Mouse (Mus musculus) intestine, embryonic 14.5 days (tissue): ENCODE measurements around the gene Nrn1l. TPM values are rescaled to one million over a fixed set of nuclear protein-coding genes. Genes with fewer than 3 reads are reported as not detected.
A peak's percentile ranks its signal among the peaks of the same experiment; 100 is the strongest.

Experiments
- ATAC-seq: fragments of 200-750 bp; cut with Nextera tagmentation; replicated peaks from 2 replicates; pipeline ENCODE4 v1.8.0; 2017; ENCODE audit warnings: low read depth, moderate number of reproducible peaks, moderate TSS enrichment, moderate library complexity; ENCODE audit not compliant: low FRiP score, low TSS enrichment
- DNase-seq: peaks from one replicate; pipeline ENCODE4 v3.0.0-alpha.2; 2018; ENCODE audit warnings: low spot score
- H3K27ac ChIP-seq: fragments of 300-500 bp; sonication (generic); 2 replicates; pipeline ENCODE4 v1.5.1; 2014; ENCODE audit warnings: low read depth, mild to moderate bottlenecking, control low read depth
- H3K27me3 ChIP-seq: fragments of 300-500 bp; sonication (generic); replicated peaks from 2 replicates; pipeline ENCODE4 v1.6.1; 2014; ENCODE audit warnings: low read length, control low read depth; ENCODE audit not compliant: control insufficient read depth, insufficient read depth
- H3K36me3 ChIP-seq: fragments of 300-500 bp; sonication (generic); 2 replicates; pipeline ENCODE4 v1.6.1; 2014; ENCODE audit warnings: low read length, control low read depth; ENCODE audit not compliant: control insufficient read depth, insufficient read depth
- H3K4me1 ChIP-seq: fragments of 300-500 bp; sonication (generic); replicated peaks from 2 replicates; pipeline ENCODE4 v1.6.1; 2014; ENCODE audit warnings: low read length, control low read depth, mixed read lengths; ENCODE audit not compliant: control insufficient read depth, insufficient read depth
- H3K4me2 ChIP-seq: fragments of 300-500 bp; sonication (generic); 2 replicates; pipeline ENCODE4 v1.6.1; 2014; ENCODE audit warnings: low read length
- H3K4me3 ChIP-seq: fragments of 300-500 bp; sonication (generic); 2 replicates; pipeline ENCODE4 v1.5.1; 2014; ENCODE audit warnings: low read depth, low read length, control low read depth, mixed read lengths
- H3K9ac ChIP-seq: fragments of 300-500 bp; sonication (generic); 2 replicates; pipeline ENCODE4 v1.6.1; 2014; ENCODE audit warnings: mild to moderate bottlenecking, low read length
- H3K9me3 ChIP-seq: fragments of 300-500 bp; sonication (generic); 2 replicates; pipeline ENCODE4 v1.6.1; 2016; ENCODE audit warnings: low read length, control low read depth; ENCODE audit not compliant: control insufficient read depth
- WGBS: fragments of 180-500 bp; shearing (Covaris S2); extraction: QIAGEN DNeasy Blood & Tissue Kit; methylation state at CpG from one replicate; pipeline ENCODE4 v1.1.7; 2014; 5-methylcytosine and 5-hydroxymethylcytosine counted together
- polyA plus RNA-seq: library from polyadenylated mRNA; unstranded; fragments of >200 nt; fragmentation: Nextera tagmentation; extraction: Ambion mirVana; gene quantifications from 2 replicates; pipeline ENCODE4 v1.2.1, GENCODE M21; 2014

Gene Nrn1l
- polyA plus RNA-seq, 1 experiment from 2014 or later: 0.32 TPM

DNA sequence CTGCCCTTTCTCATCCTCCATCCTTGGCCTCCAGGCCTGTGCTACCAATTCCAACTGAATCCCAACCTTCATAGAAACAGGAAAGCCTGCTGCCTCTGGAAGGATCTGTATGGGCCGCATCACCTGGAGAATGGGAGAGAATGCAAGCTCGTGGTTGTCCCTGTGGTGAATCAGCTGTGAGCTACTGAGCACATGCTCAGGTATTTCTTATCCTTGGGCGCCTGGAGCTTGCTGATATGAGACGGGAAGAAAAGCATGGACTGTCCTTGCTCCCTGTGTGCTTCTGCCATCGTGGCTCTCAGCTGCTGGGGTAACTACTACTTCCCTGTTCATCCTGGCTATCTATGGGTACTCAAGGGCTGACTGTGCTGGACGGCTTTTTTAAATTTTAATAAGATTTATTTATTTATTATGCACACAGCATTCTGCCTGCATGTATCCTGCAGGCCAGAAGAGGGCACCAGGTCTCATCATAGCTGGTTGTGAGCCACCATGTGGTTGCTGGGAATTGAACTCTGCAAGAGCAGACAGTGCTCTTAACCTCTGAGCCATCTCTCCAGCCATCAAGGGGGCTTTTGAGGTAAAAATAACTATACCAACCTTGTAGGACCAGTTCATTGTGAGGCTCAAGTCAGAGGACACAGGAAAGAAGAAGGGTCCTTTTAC, 26.9 kb upstream of the Nrn1l start:
- ATAC-seq (no peak), DNase-seq (no peak)
- H3K27me3 ChIP-seq: no peaks in the 10 kb centered on the region
- no peaks in the 10 kb centered on the region for H3K9me3 ChIP-seq
- 83% methylated on average over 6 of the region's 6 CpGs for WGBS
- no peak overlapping the region for H3K4me2 ChIP-seq
- no peak overlapping the region for H3K27ac ChIP-seq
- H3K4me1 ChIP-seq: peaks cover 8% of the 10 kb centered on the region; the same call in 1 of the 2 replicates
- peaks cover 71% of the 10 kb centered on the region for H3K36me3 ChIP-seq
- H3K4me3 ChIP-seq: no peak overlapping the region
- no peak overlapping the region for H3K9ac ChIP-seq

DNA sequence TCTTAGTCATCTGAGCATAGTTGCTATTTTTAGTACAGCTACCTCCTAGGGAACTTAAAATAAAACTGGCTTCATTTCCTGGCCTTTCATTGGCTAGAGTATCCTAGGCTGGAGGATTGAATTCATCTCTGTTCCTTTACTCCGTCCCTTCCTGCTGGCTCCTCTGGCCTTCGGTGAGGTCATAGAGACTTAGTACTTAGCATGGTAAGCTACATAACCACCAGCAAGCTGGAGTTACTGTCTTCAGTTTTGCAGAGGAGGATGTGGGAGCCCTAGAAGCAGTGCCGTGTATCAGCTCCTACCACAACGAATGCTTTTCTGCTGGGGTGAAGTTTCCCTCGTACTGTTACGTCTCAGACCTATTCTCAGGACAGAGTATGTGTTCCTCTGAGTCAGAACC, 19.1 kb upstream of the Nrn1l start:
- WGBS: 86% methylated on average over 6 of the region's 6 CpGs
- Histone ChIP-seq H3K9ac (no peak overlapping the region), H3K4me2 (no peak overlapping the region), H3K4me1 (no peaks in the 10 kb centered on the region), H3K27ac (no peak overlapping the region), H3K9me3 (no peaks in the 10 kb centered on the region), H3K27me3 (no peaks in the 10 kb centered on the region), H3K36me3 (peaks cover 90% of the 10 kb centered on the region), H3K4me3 (no peak overlapping the region)
- no peak for DNase-seq
- ATAC-seq: no peak

DNA sequence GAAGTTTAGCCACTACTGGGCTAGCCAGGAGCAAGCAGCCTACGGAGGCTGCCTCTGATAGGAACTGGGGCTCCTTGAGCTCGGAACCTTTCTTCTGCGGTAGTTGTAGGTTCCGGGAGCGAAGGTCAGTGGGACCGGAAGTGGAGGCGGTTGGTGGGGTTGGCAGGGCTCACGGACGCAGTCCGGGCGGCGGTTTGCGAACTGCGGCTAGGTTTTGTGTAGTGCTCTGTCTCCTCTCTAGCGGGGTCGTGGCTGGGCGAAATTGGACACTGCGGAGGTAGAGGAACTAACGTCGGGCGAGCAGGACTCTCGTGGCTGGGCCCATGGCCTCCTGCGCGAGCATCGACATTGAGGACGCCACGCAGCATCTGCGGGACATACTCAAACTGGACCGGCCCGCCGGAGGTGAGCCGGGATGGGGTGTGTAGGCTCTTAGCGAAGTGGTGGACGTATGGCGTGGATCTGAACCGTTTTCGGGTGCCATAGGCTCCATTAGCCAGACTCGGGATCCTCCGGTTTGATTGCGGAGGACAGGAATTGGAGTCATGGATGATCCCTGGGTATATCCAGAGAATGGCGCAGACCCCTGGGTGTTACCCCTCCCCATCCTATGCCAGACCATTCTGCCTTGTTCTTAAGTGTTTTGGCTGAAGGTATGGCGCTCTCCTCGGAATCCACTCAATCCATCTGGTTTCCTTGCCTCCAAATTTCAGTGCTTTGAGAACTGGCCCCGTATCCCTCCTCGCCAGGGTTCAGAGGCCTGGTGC, 12.4 kb upstream of the Nrn1l start, which contains the start of gene Edc4:
Edc4 (plus strand) TSS at position 128 of the 767 bp plus-strand sequence.
- ATAC-seq: peak; percentile 88
- Histone ChIP-seq H3K4me2 (peak within 1 kb of the TSS; percentile 66), H3K27ac (peak within 1 kb of the TSS; percentile 18; the same call in 1 of the 2 replicates), H3K9me3 (no peaks in the 10 kb centered on the region), H3K4me1 (peaks cover 9% of the 10 kb centered on the region), H3K36me3 (peaks cover 54% of the 10 kb centered on the region), H3K27me3 (no peaks in the 10 kb centered on the region), H3K4me3 (peak within 1 kb of the TSS; percentile 71), H3K9ac (peak within 1 kb of the TSS; percentile 73)
- under 1% methylated on average over 44 of the region's 45 CpGs for WGBS
- DNase-seq: peak; percentile 97

DNA sequence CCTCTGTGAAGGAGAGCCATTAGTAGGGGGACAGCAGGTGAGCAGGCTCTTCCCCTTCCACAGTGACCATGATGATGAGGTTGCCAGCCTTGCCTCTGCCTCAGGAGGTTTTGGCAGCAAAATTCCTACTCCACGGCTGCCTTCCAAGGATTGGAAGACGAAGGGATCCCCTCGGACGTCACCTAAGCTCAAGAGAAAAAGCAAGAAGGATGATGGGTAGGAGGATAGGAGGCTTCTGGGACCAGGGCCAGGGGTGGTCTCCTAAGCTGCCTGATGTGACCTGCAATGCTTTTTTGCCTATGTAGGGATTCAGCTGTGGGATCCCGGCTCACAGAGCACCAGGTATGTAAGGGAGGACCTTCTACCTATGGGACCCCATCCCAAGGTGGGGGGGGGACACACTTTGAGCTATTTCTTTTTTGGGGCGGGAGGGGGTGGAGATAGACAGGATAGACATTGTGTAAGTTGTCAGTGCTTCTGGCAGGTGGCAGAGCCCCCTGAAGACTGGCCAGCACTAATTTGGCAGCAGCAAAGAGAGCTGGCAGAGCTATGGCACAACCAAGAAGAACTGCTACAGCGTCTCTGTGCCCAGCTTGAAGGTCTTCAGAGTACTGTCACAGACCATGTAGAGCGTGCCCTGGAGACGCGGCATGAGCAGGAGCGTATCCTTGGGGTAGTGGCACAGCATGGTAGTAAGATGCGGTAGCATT, 3.5 kb upstream of the Nrn1l start:
- Histone ChIP-seq H3K4me3 (no peak overlapping the region), H3K4me2 (no peak overlapping the region), H3K27me3 (no peaks in the 10 kb centered on the region), H3K9me3 (no peaks in the 10 kb centered on the region), H3K4me1 (peaks cover 4% of the 10 kb centered on the region; the same call in 1 of the 2 replicates), H3K9ac (no peak overlapping the region), H3K36me3 (peaks cover 85% of the 10 kb centered on the region), H3K27ac (no peak overlapping the region)
- ATAC-seq (no peak), DNase-seq (no peak)
- 94% methylated on average over 12 of the region's 12 CpGs for WGBS

DNA sequence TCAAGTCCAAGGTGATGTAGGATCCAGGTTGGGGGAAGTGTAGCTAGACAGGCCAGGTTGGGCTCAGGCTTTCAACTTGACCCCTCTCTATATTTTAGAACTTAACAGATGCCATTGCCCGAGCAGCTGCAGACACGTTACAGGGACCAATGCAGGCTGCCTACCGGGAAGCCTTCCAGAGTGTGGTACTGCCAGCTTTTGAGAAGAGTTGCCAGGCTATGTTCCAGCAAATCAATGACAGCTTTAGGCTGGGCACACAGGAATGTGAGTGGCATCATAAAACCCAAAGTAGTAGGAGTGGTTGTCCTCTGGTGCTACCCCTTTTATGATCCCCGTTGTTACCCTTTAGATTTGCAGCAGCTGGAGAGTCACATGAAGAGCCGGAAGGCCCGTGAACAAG, 2.5 kb upstream of the Nrn1l start:
- Histone ChIP-seq H3K9ac (no peak overlapping the region), H3K27me3 (no peaks in the 10 kb centered on the region), H3K4me1 (peaks cover 4% of the 10 kb centered on the region; the same call in 1 of the 2 replicates), H3K36me3 (peaks cover 77% of the 10 kb centered on the region), H3K9me3 (no peaks in the 10 kb centered on the region), H3K27ac (no peak overlapping the region), H3K4me2 (no peak overlapping the region), H3K4me3 (no peak overlapping the region)
- DNase-seq (no peak), ATAC-seq (no peak)
- 86% methylated on average over 6 of the region's 6 CpGs for WGBS

DNA sequence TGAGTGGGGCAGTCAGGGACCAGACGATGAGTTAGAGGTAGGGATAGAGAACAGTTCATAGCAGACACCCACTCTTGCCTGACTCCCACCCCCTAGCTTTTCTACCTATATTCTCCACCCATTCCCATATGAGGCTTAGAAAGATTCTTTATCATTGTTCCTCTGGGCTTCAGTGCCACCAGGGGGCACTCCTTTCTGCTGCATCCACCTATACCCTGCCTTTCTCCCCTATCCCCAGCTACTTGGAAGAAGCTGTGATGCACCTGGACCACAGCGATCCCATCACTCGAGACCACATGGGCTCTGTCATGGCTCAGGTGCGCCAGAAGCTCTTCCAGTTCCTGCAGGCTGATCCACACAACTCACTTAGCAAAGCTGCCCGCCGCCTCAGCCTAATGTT, 935 bp upstream of the Nrn1l start:
- peaks cover 4% of the 10 kb centered on the region; the same call in 1 of the 2 replicates for H3K4me1 ChIP-seq
- no peak overlapping the region for H3K9ac ChIP-seq
- no peak overlapping the region for H3K4me2 ChIP-seq
- DNase-seq (no peak), ATAC-seq (no peak)
- no peak overlapping the region for H3K4me3 ChIP-seq
- H3K27me3 ChIP-seq: no peaks in the 10 kb centered on the region
- peaks cover 61% of the 10 kb centered on the region for H3K36me3 ChIP-seq
- H3K9me3 ChIP-seq: no peaks in the 10 kb centered on the region
- no peak overlapping the region for H3K27ac ChIP-seq
- 87% methylated on average over 6 of the region's 6 CpGs for WGBS

DNA sequence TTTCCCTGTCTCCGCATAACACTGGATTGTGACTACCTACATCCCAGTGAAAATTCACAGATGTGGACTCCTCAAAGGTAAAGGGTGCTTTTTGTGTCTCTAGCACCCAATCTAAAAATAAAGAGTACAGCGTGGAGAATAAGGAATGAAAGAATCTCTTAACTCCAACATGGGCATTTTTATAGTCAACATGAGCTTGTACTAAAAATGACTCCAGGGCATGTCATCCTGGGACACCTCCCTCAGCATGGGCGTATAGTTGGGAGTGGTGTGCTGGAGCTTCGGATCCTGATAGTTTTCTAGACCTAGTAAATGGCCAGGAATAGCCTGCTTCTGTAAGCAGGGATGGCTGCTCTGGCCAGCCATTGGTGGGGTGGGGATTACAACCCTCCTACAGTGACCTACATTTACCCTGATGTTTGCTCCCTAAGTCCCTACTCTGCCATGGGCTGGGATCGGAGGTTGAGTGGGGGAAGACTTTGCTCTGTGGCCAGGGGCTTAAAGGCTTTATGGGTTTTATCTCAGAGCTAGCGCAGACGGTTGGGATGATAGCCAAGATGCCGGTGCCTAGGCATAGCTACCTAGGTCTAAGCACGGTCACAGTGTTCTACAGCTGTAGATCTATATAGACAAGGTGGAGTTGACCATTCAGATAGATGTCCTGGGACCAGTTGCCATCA, 4.6 kb downstream of the Nrn1l start:
- DNase-seq (no peak), ATAC-seq (no peak)
- 75% methylated on average over 9 of the region's 9 CpGs for WGBS
- Histone ChIP-seq H3K4me1 (peaks cover 12% of the 10 kb centered on the region), H3K9me3 (no peaks in the 10 kb centered on the region), H3K27ac (no peak overlapping the region), H3K36me3 (peaks cover 7% of the 10 kb centered on the region; the same call in 1 of the 2 replicates), H3K4me2 (no peak overlapping the region), H3K4me3 (no peak overlapping the region), H3K27me3 (no peaks in the 10 kb centered on the region), H3K9ac (no peak overlapping the region)
